Mouse (Mus musculus) bone marrow macrophage, adult 2 months (primary cell): ENCODE results near the gene Cfap70.

Source experiments
- CTCF ChIP-seq: IDR thresholded peaks from 2 replicates; pipeline ENCODE4 v1.5.1; 2012; ENCODE audit warnings: low read depth, mild to moderate bottlenecking, low read length, moderate library complexity
- POLR2A ChIP-seq: IDR thresholded peaks from 2 replicates; pipeline ENCODE4 v1.6.1; 2012; ENCODE audit warnings: mild to moderate bottlenecking, low read depth, low read length, borderline replicate concordance

- TF ChIP-seq CTCF: no peak
- TF ChIP-seq POLR2A: no peak
Observed at GRCm38 (mm10) chr14:20458378-20458777, 6.4 kb upstream of the Cfap70 start.
